Mouse (Mus musculus) forebrain, embryonic 16.5 days (tissue): ENCODE data around the gene Cep135. TPM values are rescaled to one million over a fixed set of nuclear protein-coding genes. Genes with fewer than 3 reads are reported as not detected.

Experiments used
- ATAC-seq: fragments of 200-750 bp; cut with Nextera tagmentation; 2 replicates; pipeline ENCODE4 v1.8.0; 2017; ENCODE audit warnings: mild to moderate bottlenecking, moderate library complexity
- H3K27ac ChIP-seq: fragments of 300-500 bp; sonication (generic); 2 replicates; pipeline ENCODE4 v1.5.1; 2014; ENCODE audit warnings: low read length, control low read depth
- H3K27me3 ChIP-seq: fragments of 300-500 bp; sonication (generic); replicated peaks from 2 replicates; pipeline ENCODE4 v1.6.1; 2014; ENCODE audit warnings: low read length; ENCODE audit not compliant: control insufficient read depth, insufficient read depth
- H3K36me3 ChIP-seq: fragments of 300-500 bp; sonication (generic); 2 replicates; pipeline ENCODE4 v1.6.1; 2014; ENCODE audit not compliant: control insufficient read depth, insufficient read depth
- H3K4me1 ChIP-seq: fragments of 300-500 bp; sonication (generic); replicated peaks from 2 replicates; pipeline ENCODE4 v1.6.1; 2014; ENCODE audit warnings: low read length; ENCODE audit not compliant: control insufficient read depth, insufficient read depth
- H3K4me2 ChIP-seq: fragments of 300-500 bp; sonication (generic); 2 replicates; pipeline ENCODE4 v1.6.1; 2014; ENCODE audit warnings: mild to moderate bottlenecking, low read length, control low read depth
- H3K4me3 ChIP-seq: fragments of 300-500 bp; sonication (generic); replicated peaks from 2 replicates; pipeline ENCODE4 v1.5.1; 2014; ENCODE audit warnings: mild to moderate bottlenecking, low read length, control low read depth
- H3K9ac ChIP-seq: fragments of 300-500 bp; sonication (generic); replicated peaks from 2 replicates; pipeline ENCODE4 v1.6.1; 2014; ENCODE audit warnings: low read depth, low read length, control low read depth
- H3K9me3 ChIP-seq: fragments of 300-500 bp; sonication (generic); 2 replicates; pipeline ENCODE4 v1.6.1; 2016; ENCODE audit warnings: low read length; ENCODE audit not compliant: control insufficient read depth
- WGBS: fragments of 180-500 bp; shearing (Covaris S2); extraction: QIAGEN DNeasy Blood & Tissue Kit; methylation state at CpG from one replicate; pipeline ENCODE4 v1.1.7; 2014; 5-methylcytosine and 5-hydroxymethylcytosine counted together
- polyA plus RNA-seq: library from polyadenylated mRNA; unstranded; fragments of >200 nt; fragmentation: Nextera tagmentation; extraction: Ambion mirVana; gene quantifications from 2 replicates; pipeline ENCODE4 v1.2.1, GENCODE M21; 2015

Cep135 gene
- 5.0 and 5.4 TPM in 2 replicates for polyA plus RNA-seq

GRCm38 (mm10) chr5:76588551-76589283, at the start of gene Cep135:
Gene Cep135 (plus strand): TSS chr5:76588698.
- peak; percentile 99 for ATAC-seq
- under 1% methylated on average over 85 of the region's 92 CpGs for WGBS
- peak within 1 kb of the TSS; percentile 89 for H3K9ac ChIP-seq
- no peaks in the 10 kb centered on the region for H3K9me3 ChIP-seq
- peaks cover 4% of the 10 kb centered on the region; the same call in 1 of the 2 replicates for H3K36me3 ChIP-seq
- peaks cover 5% of the 10 kb centered on the region for H3K4me1 ChIP-seq
- H3K4me3 ChIP-seq: peak within 1 kb of the TSS; percentile 95
- H3K27ac ChIP-seq: peak within 1 kb of the TSS; percentile 76
- peak within 1 kb of the TSS; percentile 78 for H3K4me2 ChIP-seq
- no peaks in the 10 kb centered on the region for H3K27me3 ChIP-seq

GRCm38 (mm10) chr5:76540181-76540580, 48.3 kb upstream of the Cep135 start:
- H3K9ac ChIP-seq: no peak overlapping the region
- H3K4me3 ChIP-seq: no peak overlapping the region
- no peak overlapping the region for H3K27ac ChIP-seq
- H3K36me3 ChIP-seq: peaks cover 32% of the 10 kb centered on the region
- H3K4me2 ChIP-seq: no peak overlapping the region
- H3K27me3 ChIP-seq: no peaks in the 10 kb centered on the region
- no peaks in the 10 kb centered on the region for H3K4me1 ChIP-seq
- no peaks in the 10 kb centered on the region for H3K9me3 ChIP-seq
- 28% methylated on average over 8 of the region's 8 CpGs for WGBS
- ATAC-seq: no peak

- no peak overlapping the region for H3K4me3 ChIP-seq
- no peaks in the 10 kb centered on the region for H3K27me3 ChIP-seq
- no peaks in the 10 kb centered on the region for H3K9me3 ChIP-seq
- H3K4me1 ChIP-seq: no peaks in the 10 kb centered on the region
- H3K4me2 ChIP-seq: no peak overlapping the region
- ATAC-seq: peak; percentile 64; the same call in 1 of the 2 replicates
- H3K27ac ChIP-seq: no peak overlapping the region
- no peak overlapping the region for H3K9ac ChIP-seq
- peaks cover 31% of the 10 kb centered on the region for H3K36me3 ChIP-seq
Measured at GRCm38 (mm10) chr5:76540842-76541241, 47.7 kb upstream of the Cep135 start.

GRCm38 (mm10) chr5:76543200-76543599, 45.3 kb upstream of the Cep135 start:
- Histone ChIP-seq H3K9ac (no peak overlapping the region), H3K4me2 (no peak overlapping the region), H3K27me3 (no peaks in the 10 kb centered on the region), H3K4me1 (no peaks in the 10 kb centered on the region), H3K36me3 (peaks cover 20% of the 10 kb centered on the region), H3K9me3 (no peaks in the 10 kb centered on the region), H3K27ac (no peak overlapping the region), H3K4me3 (no peak overlapping the region)
- no peak for ATAC-seq
- WGBS: 89% methylated on average over 8 of the region's 8 CpGs

- Histone ChIP-seq H3K9me3 (no peaks in the 10 kb centered on the region), H3K4me3 (no peak overlapping the region), H3K4me1 (no peaks in the 10 kb centered on the region), H3K27me3 (no peaks in the 10 kb centered on the region), H3K4me2 (no peak overlapping the region), H3K36me3 (peaks cover 8% of the 10 kb centered on the region), H3K9ac (no peak overlapping the region), H3K27ac (no peak overlapping the region)
- WGBS: 94% methylated on average over 8 of the region's 8 CpGs
- ATAC-seq: no peak
Measured at GRCm38 (mm10) chr5:76550426-76550825, 38.1 kb upstream of the Cep135 start.

- no peaks in the 10 kb centered on the region for H3K27me3 ChIP-seq
- no peak overlapping the region for H3K4me3 ChIP-seq
- no peak overlapping the region for H3K4me2 ChIP-seq
- H3K4me1 ChIP-seq: no peaks in the 10 kb centered on the region
- 21% methylated on average over 3 of the region's 3 CpGs for WGBS
- H3K9me3 ChIP-seq: no peaks in the 10 kb centered on the region
- peaks cover 43% of the 10 kb centered on the region for H3K36me3 ChIP-seq
- no peak overlapping the region for H3K9ac ChIP-seq
- no peak for ATAC-seq
- no peak overlapping the region for H3K27ac ChIP-seq
Measured at GRCm38 (mm10) chr5:76565321-76565720, 23.2 kb upstream of the Cep135 start.

- Histone ChIP-seq H3K4me3 (no peak overlapping the region), H3K36me3 (peaks cover 6% of the 10 kb centered on the region), H3K4me2 (no peak overlapping the region), H3K4me1 (no peaks in the 10 kb centered on the region), H3K27ac (no peak overlapping the region), H3K27me3 (no peaks in the 10 kb centered on the region), H3K9me3 (no peaks in the 10 kb centered on the region), H3K9ac (no peak overlapping the region)
- ATAC-seq: no peak
- 79% methylated on average over 7 of the region's 7 CpGs for WGBS
Measured at GRCm38 (mm10) chr5:76574251-76574650, 14.2 kb upstream of the Cep135 start.

- Histone ChIP-seq H3K36me3 (no peaks in the 10 kb centered on the region), H3K27ac (no peak overlapping the region)
- 75% methylated on average over 3 of the region's 3 CpGs for WGBS
Measured at GRCm38 (mm10) chr5:76577026-76577425, 11.5 kb upstream of the Cep135 start.

GRCm38 (mm10) chr5:76585378-76585777, 3.1 kb upstream of the Cep135 start:
- Histone ChIP-seq H3K4me2 (no peak overlapping the region), H3K9me3 (no peaks in the 10 kb centered on the region), H3K4me3 (no peak overlapping the region), H3K36me3 (no peaks in the 10 kb centered on the region), H3K27me3 (no peaks in the 10 kb centered on the region), H3K27ac (no peak overlapping the region), H3K4me1 (peaks cover 5% of the 10 kb centered on the region), H3K9ac (no peak overlapping the region)
- 90% methylated on average over 2 of the region's 2 CpGs for WGBS
- ATAC-seq: no peak

More at GRCm38 (mm10) chr5:76577026-76577425, 11.5 kb upstream of the Cep135 start:
- Histone ChIP-seq H3K27me3 (no peaks in the 10 kb centered on the region), H3K4me3 (no peak overlapping the region), H3K9ac (no peak overlapping the region), H3K4me2 (no peak overlapping the region), H3K9me3 (no peaks in the 10 kb centered on the region), H3K4me1 (no peaks in the 10 kb centered on the region)
- ATAC-seq: no peak
